Mouse (Mus musculus): ENCODE results near the gene Ccdc84. TPM values are rescaled to one million over a fixed set of nuclear protein-coding genes. Genes with fewer than 3 reads are reported as not detected.
A peak's percentile ranks its signal among the peaks of the same experiment; 100 is the strongest.
"Not testable (repeated sequence)": the region's sequence is repeated elsewhere in the genome, so short reads cannot be mapped to it uniquely, and the experiment has no call there.

Ccdc84 gene
- polyA plus RNA-seq, 1 experiment from 2014 or later: 24.0 TPM

DNA sequence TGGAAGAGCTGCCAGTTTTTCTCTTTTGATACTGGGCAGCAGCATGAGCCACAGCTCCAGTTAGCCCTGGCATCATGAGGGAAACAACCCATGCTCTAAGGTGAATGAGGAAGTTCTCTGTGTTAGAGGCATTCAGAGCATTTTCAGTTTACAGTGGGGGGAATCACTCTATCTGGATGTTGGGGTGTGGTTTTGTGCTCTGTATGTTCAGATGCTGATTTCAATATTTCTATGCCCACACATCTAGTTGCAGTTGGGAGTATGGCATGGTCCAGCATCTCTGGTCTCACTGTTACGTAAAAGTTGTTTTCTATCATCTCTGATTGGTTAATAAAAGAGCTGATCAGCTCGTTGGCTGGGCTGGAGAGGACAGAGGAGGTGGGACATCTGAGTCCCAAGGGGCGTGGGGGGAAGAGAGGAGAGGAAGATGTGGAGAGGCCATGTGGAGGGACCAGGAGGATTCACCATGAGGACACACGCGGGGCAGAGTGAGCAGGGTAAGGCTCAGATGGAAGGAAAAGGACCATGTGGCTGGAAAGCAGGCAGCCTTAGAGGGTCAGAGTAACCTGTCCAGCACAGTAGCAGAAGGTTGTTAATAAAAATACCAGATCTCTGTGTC is 2.0 kb upstream of the Ccdc84 start:
- Histone ChIP-seq H3K4me3 (replicated peaks) (no peak overlapping the region), H3K4me1 (replicated peaks) (no peaks in the 10 kb centered on the region; the same call in 1 of the 2 replicates), H3K4me2 (replicated peaks) (no peak overlapping the region), H3K9ac (no peak overlapping the region), H3K9me3 (no peaks in the 10 kb centered on the region), H3K27ac (no peak overlapping the region), H3K27me3 (replicated peaks) (no peaks in the 10 kb centered on the region), H3K36me3 (no peaks in the 10 kb centered on the region)
- no peak for ATAC-seq
- 77% methylated on average over 5 of the region's 5 CpGs for WGBS

DNA sequence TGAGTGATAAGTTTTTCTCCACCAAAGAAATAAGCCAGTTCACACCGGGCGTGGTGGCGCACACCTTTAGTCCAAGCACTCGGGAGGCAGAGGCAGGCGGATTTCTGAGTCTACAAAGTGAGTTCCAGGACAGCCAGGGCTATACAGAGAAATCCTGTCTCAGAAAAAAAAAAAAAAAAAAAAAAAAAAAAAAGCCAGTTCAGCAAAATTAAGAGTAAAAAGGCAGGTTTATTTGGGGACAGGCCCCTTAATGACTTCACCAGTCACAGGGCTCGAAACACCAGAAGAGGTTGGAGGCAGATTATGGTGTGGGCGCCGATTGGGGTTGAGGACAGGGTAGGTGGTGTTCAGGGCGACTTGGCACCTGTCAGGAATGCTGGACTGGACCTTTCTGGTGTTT is 1.4 kb upstream of the Ccdc84 start:
- H3K9me3 ChIP-seq; H3K27ac ChIP-seq; H3K27me3 ChIP-seq (replicated peaks); H3K4me1 ChIP-seq (replicated peaks); H3K4me2 ChIP-seq (replicated peaks); H3K4me3 ChIP-seq (replicated peaks); ATAC-seq; H3K9ac ChIP-seq; H3K36me3 ChIP-seq: not testable (repeated sequence)
- 92% methylated on average over 9 of the region's 9 CpGs for WGBS

DNA sequence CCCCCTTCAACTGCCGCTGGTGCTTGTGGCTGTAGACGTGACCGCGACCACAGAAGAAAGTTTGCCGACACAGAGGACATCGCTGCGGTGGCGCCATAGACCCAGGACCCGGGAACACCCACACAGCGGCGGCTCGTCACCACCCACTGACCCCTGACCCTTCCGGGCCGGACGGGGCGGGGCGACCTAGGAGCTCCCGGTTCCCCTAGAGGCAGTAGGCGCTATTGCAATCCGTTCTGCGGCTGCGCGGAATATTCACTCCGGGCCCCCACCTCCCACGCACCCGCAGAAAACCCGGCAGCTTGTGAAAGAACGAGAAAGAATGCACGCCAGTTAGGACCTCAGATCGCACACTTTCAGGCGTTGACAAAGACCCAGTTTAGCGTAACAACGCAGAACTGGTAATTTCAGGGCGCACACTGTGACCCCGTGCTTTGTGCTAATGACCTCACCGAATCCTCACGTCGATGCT is 441 bp downstream of the Ccdc84 start:
- H3K27me3 ChIP-seq (replicated peaks): no peaks in the 10 kb centered on the region
- peak; percentile 98 for ATAC-seq
- peaks cover 3% of the 10 kb centered on the region; the same call in 1 of the 2 replicates for H3K36me3 ChIP-seq
- H3K27ac ChIP-seq: peak overlapping the region; percentile 74
- under 1% methylated on average over 38 of the region's 38 CpGs for WGBS
- H3K9ac ChIP-seq: peak overlapping the region; percentile 78
- peak overlapping the region; percentile 81 for H3K4me3 ChIP-seq (replicated peaks)
- no peaks in the 10 kb centered on the region; the same call in 1 of the 2 replicates for H3K4me1 ChIP-seq (replicated peaks)
- no peaks in the 10 kb centered on the region for H3K9me3 ChIP-seq
- peak overlapping the region; percentile 91 for H3K4me2 ChIP-seq (replicated peaks)

DNA sequence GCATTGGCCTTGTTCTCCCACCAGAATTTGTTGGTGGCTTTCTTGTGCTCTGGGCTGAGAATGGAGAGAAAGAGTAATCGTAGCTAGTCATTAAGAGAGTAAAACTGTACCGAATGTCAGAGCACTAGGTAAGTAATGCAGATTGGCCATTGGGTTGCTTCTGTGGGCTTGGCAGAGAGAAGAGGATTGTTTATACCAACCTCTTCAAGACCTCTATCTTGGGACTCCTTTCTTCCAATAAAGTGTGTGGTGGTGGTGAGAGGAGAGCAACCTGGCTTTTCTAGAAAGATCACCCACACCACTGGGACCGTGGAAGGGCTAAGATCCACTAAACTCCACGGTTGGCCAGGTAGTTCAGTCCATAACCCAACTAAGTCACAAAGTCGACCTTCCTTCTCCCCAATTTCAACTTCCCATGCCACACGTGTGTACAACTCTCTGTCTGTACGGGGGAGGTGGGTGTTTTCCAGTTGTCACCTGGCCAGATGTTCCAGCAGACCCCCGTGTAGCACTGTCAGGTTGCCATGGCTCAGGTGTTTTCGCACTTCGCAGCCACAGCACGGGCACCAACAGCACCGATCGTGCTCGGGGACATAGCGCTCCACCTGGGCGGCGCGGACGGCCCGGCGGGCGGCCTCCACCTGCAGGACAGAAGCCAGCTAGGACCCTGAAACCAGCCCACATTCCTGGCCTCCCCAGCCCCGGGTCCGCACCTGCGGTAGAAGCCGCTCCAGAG is 1.0 kb downstream of the Ccdc84 start:
- peak; percentile 82 for ATAC-seq
- Histone ChIP-seq H3K9me3 (no peaks in the 10 kb centered on the region), H3K9ac (peak overlapping the region; percentile 78), H3K4me2 (replicated peaks) (peak overlapping the region; percentile 91), H3K27me3 (replicated peaks) (no peaks in the 10 kb centered on the region), H3K27ac (peak overlapping the region; percentile 74), H3K4me3 (replicated peaks) (peak overlapping the region; percentile 81), H3K4me1 (replicated peaks) (no peaks in the 10 kb centered on the region; the same call in 1 of the 2 replicates), H3K36me3 (peaks cover 5% of the 10 kb centered on the region; the same call in 1 of the 2 replicates)
- WGBS: 6% methylated on average over 26 of the region's 26 CpGs

- Histone ChIP-seq H3K4me2 (replicated peaks) (no peak overlapping the region), H3K4me1 (replicated peaks) (peaks cover 2% of the 10 kb centered on the region), H3K27ac (no peak overlapping the region), H3K36me3 (peaks cover 24% of the 10 kb centered on the region), H3K9ac (no peak overlapping the region), H3K27me3 (replicated peaks) (no peaks in the 10 kb centered on the region), H3K9me3 (no peaks in the 10 kb centered on the region), H3K4me3 (replicated peaks) (no peak overlapping the region)
- WGBS: 69% methylated on average over 2 of the region's 2 CpGs
- no peak for ATAC-seq
Measured at GRCm38 (mm10) chr9:44412781-44413180, 5.6 kb downstream of the Ccdc84 start.

GRCm38 (mm10) chr9:44412306-44412705 is 6.1 kb downstream of the Ccdc84 start:
- H3K27ac ChIP-seq: no peak overlapping the region

GRCm38 (mm10) chr9:44411601-44412130 is 6.7 kb downstream of the Ccdc84 start:
- no peak overlapping the region for H3K4me2 ChIP-seq (replicated peaks)
- ATAC-seq: no peak
- peaks cover 24% of the 10 kb centered on the region for H3K36me3 ChIP-seq
- H3K27ac ChIP-seq: no peak overlapping the region
- no peaks in the 10 kb centered on the region for H3K9me3 ChIP-seq
- no peak overlapping the region for H3K4me3 ChIP-seq (replicated peaks)
- H3K9ac ChIP-seq: no peak overlapping the region
- 91% methylated on average over 1 of the region's 1 CpGs for WGBS
- H3K4me1 ChIP-seq (replicated peaks): peaks cover 2% of the 10 kb centered on the region; the same call in 1 of the 2 replicates
- H3K27me3 ChIP-seq (replicated peaks): no peaks in the 10 kb centered on the region

More at GRCm38 (mm10) chr9:44412306-44412705, 6.1 kb downstream of the Ccdc84 start:
- Histone ChIP-seq H3K9ac (no peak overlapping the region), H3K9me3 (no peaks in the 10 kb centered on the region), H3K36me3 (peaks cover 24% of the 10 kb centered on the region), H3K4me1 (replicated peaks) (peaks cover 2% of the 10 kb centered on the region), H3K4me2 (replicated peaks) (no peak overlapping the region), H3K27me3 (replicated peaks) (no peaks in the 10 kb centered on the region), H3K4me3 (replicated peaks) (no peak overlapping the region)
- 75% methylated on average over 4 of the region's 4 CpGs for WGBS
- ATAC-seq: no peak

DNA sequence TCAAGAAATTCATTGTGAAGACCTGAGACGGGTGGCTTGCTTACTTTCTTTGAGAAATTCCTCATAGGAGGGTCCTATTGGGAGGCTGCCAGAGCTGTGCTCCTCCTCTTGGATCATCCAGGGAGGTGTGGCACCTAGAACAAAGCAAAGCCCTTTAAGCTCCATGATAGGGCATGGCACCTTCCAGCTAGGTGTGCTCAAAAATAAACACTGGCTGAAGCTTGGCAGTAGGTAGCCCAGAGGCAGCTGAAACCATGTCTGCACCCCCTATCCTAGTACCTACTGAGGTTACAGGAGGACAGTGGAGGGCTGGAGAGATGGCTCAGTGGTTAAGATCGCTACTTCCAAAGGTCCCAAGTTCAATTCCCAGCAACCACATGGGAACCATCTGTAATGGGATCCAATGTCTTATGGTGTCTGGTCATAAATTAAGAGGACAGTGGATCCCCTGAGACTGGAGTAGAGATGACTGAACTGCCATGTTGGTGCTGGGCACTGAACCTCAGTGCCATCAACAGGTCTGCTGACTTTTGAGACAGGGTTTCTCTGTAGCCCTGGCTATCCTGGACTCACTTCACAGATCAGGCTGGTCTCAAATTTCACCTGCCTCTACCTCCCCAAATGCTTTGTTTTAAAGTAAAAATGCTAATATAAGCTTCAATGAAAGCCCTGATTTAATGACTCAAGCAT is 7.6 kb downstream of the Ccdc84 start:
- Histone ChIP-seq H3K36me3 (peaks cover 24% of the 10 kb centered on the region), H3K4me2 (replicated peaks) (no peak overlapping the region), H3K9ac (no peak overlapping the region), H3K4me1 (replicated peaks) (peaks cover 6% of the 10 kb centered on the region; the same call in 1 of the 2 replicates), H3K9me3 (no peaks in the 10 kb centered on the region), H3K27me3 (replicated peaks) (no peaks in the 10 kb centered on the region), H3K4me3 (replicated peaks) (no peak overlapping the region), H3K27ac (no peak overlapping the region)
- ATAC-seq: no peak
- 85% methylated on average over 2 of the region's 2 CpGs for WGBS

DNA sequence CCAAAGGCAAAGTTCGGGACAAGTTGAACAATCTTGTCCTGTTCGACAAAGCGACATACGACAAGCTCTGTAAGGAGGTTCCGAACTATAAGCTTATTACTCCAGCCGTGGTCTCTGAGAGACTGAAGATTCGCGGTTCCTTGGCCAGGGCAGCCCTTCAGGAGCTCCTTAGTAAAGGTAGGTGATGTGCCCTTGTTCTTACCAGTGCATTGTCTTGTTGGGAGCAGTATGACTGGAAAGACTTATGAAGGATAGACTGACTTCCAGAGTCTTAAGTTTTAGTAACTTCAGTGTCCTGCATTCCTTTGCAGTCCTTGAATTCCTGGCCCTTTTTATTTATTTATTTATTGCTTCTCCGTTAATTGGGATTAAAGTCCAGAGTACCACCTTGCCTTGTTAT is 9.7 kb downstream of the Ccdc84 start:
- not testable (repeated sequence) for H3K9me3 ChIP-seq; H3K27ac ChIP-seq; H3K27me3 ChIP-seq (replicated peaks); H3K4me1 ChIP-seq (replicated peaks); ATAC-seq
- H3K4me2 ChIP-seq (replicated peaks): peak overlapping the region; percentile 59
- peak overlapping the region; percentile 83 for H3K4me3 ChIP-seq (replicated peaks)
- WGBS: 70% methylated on average over 9 of the region's 9 CpGs
- peaks cover 36% of the 10 kb centered on the region for H3K36me3 ChIP-seq
- peak overlapping the region; percentile 91; the same call in 1 of the 2 replicates for H3K9ac ChIP-seq

DNA sequence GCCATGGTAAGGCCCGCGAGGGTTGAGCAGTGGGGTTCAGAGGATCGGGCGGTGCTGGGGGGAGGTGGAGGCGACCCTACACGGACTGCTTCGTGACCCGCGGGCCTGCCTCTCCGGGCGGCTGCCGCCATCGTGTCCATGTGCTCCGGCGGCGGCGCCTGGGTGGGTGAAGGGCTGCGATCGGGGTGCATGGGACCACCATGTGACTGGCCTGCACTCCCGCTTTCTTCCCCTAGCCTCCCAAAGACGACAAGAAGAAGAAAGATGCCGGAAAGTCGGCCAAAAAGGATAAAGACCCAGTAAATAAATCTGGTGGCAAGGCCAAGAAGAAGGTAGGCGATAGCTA is 10.6 kb downstream of the Ccdc84 start:
- Histone ChIP-seq H3K36me3 (peaks cover 35% of the 10 kb centered on the region), H3K4me2 (replicated peaks) (peak overlapping the region; percentile 59), H3K27me3 (replicated peaks) (no peaks in the 10 kb centered on the region), H3K27ac (peak overlapping the region; percentile 95), H3K4me1 (replicated peaks) (peaks cover 6% of the 10 kb centered on the region; the same call in 1 of the 2 replicates), H3K9ac (peak overlapping the region; percentile 91), H3K4me3 (replicated peaks) (peak overlapping the region; percentile 83), H3K9me3 (no peaks in the 10 kb centered on the region)
- under 1% methylated on average over 23 of the region's 24 CpGs for WGBS
- ATAC-seq: no peak

DNA sequence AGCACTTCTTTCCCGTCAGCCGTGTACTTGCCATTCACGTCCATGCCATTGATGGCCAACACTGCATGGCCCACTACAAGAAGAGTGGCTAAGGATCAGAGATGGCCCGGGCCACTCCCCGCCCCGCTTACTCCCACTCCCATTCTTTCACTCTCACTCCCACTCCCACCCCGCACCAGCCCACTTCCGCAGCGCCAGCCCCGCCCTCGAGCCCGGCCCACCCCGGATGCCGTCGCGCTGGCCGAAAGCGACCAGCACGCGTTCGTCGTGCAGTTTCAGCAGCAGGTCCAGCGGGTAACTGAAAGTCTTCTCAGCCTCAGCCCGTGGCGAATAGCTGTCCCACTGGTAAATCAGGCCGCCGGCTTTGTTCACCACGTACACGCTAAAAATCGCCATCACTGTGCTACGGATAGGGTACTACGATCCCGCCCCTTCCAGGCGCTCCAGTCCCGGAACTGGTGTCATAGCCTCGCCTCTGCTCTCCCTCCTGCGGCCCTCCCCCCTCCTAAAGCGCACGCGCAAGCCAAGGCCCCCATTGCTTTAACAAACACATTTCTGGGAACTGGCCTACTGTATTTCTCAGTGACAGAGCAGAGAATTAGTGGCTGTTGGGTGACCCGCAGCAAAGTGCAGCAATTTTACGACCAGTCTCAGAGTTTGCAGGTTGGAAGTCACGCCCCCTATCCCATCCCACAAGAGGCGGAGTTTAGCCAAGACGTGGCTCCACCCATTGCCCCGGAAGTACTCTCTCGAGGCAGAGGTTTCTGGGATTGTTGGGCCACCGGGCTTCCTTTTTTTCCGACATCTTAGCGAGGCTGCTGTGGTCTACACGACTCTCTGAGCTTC is 11.2 kb downstream of the Ccdc84 start, which contains the start of the genes Rps25 and Trappc4:
Gene Rps25 (plus strand): TSS at position 234 of the 846 bp plus-strand sequence.
Gene Trappc4 (minus strand): TSS at position 695 of the 846 bp plus-strand sequence.
- H3K36me3 ChIP-seq: peaks cover 38% of the 10 kb centered on the region
- ATAC-seq: peak; percentile 96
- H3K9me3 ChIP-seq: no peaks in the 10 kb centered on the region
- peak within 1 kb of the TSS; percentile 83 for H3K4me3 ChIP-seq (replicated peaks)
- peak within 1 kb of the TSS; percentile 91 for H3K9ac ChIP-seq
- WGBS: under 1% methylated on average over 51 of the region's 51 CpGs
- H3K27ac ChIP-seq: peak within 1 kb of the TSS; percentile 95
- H3K4me2 ChIP-seq (replicated peaks): peak within 1 kb of the TSS; percentile 63
- H3K4me1 ChIP-seq (replicated peaks): peaks cover 6% of the 10 kb centered on the region; the same call in 1 of the 2 replicates
- H3K27me3 ChIP-seq (replicated peaks): no peaks in the 10 kb centered on the region

All from intestine, embryonic 15.5 days (tissue).